Mouse (Mus musculus) lung, postnatal 4 days (tissue): ENCODE measurements around the gene BC049352.

Experiments
- DNase-seq, 2 experiments: peaks; one replicate each; pipeline ENCODE4 v3.0.0; 2021

Gene BC049352

GRCm38 (mm10) chr9:45251990-45252389, 70.2 kb downstream of the BC049352 start:
- DNase-seq: no peak

- DNase-seq: no peak
Observed at GRCm38 (mm10) chr9:45252395-45252794, 70.6 kb downstream of the BC049352 start.

- no peak for DNase-seq
Observed at GRCm38 (mm10) chr9:45254021-45254420, 72.2 kb downstream of the BC049352 start.

GRCm38 (mm10) chr9:45254605-45255004, 72.8 kb downstream of the BC049352 start:
- DNase-seq: no peak

GRCm38 (mm10) chr9:45255431-45255830, 73.6 kb downstream of the BC049352 start:
- no peak for DNase-seq

- DNase-seq: no peak
Observed at GRCm38 (mm10) chr9:45255967-45256366, 74.2 kb downstream of the BC049352 start.

- no peak for DNase-seq
Observed at GRCm38 (mm10) chr9:45259065-45259464, 77.3 kb downstream of the BC049352 start.

- no peak for DNase-seq
Observed at GRCm38 (mm10) chr9:45261466-45261865, 79.7 kb downstream of the BC049352 start.

GRCm38 (mm10) chr9:45261872-45262271, 80.1 kb downstream of the BC049352 start:
- no peak for DNase-seq

- DNase-seq: no peak
Observed at GRCm38 (mm10) chr9:45267099-45267498, 85.3 kb downstream of the BC049352 start.

- no peak for DNase-seq
Observed at GRCm38 (mm10) chr9:45268079-45268478, 86.3 kb downstream of the BC049352 start.

- peak; percentile 70 to 76 for DNase-seq
Observed at GRCm38 (mm10) chr9:45268597-45269325, 87.0 kb downstream of the BC049352 start, which contains the start of gene Il10ra. Il10ra (minus strand) TSS chr9:45269149.

GRCm38 (mm10) chr9:45272213-45272612, 90.4 kb downstream of the BC049352 start:
- peak; percentile 27 to 46 for DNase-seq

- DNase-seq: no peak
Observed at GRCm38 (mm10) chr9:45274218-45274617, 92.4 kb downstream of the BC049352 start.

- DNase-seq: no peak
Observed at GRCm38 (mm10) chr9:45274635-45275034, 92.8 kb downstream of the BC049352 start.

GRCm38 (mm10) chr9:45280059-45280458, 98.3 kb downstream of the BC049352 start:
- DNase-seq: peak; percentile 34 to 64

- no peak for DNase-seq
Observed at GRCm38 (mm10) chr9:45280891-45281290, 99.1 kb downstream of the BC049352 start.

- no peak for DNase-seq
Observed at GRCm38 (mm10) chr9:45282466-45282865, 100.7 kb downstream of the BC049352 start.

- no peak for DNase-seq
Observed at GRCm38 (mm10) chr9:45291481-45292168, 109.8 kb downstream of the BC049352 start.

GRCm38 (mm10) chr9:45294210-45295011, 112.6 kb downstream of the BC049352 start:
- DNase-seq: no peak

GRCm38 (mm10) chr9:45299231-45300006, 117.6 kb downstream of the BC049352 start:
- peak; percentile 31 to 49 for DNase-seq
